Mouse (Mus musculus): ENCODE data around the gene Prr14l.
"Not testable (repeated sequence)": the region's sequence is repeated elsewhere in the genome, so short reads cannot be mapped to it uniquely, and the experiment has no call there.

The Prr14l gene

GRCm38 (mm10) chr5:32785313-32785915 is 68.6 kb downstream of the Prr14l start, which contains the start of gene Pisd:
TSS of gene Pisd (minus strand) at chr5:32785646.
- peak; percentile 94 for DNase-seq

- DNase-seq: no peak
These were observed 69.3 kb downstream of the Prr14l start for GRCm38 (mm10) chr5:32784726-32785125.

GRCm38 (mm10) chr5:32781596-32781995 is 72.5 kb downstream of the Prr14l start:
- DNase-seq: no peak

- DNase-seq: no peak
These were observed 75.9 kb downstream of the Prr14l start for GRCm38 (mm10) chr5:32778168-32778567.

GRCm38 (mm10) chr5:32772361-32772760 is 81.7 kb downstream of the Prr14l start:
- DNase-seq: no peak

- no peak for DNase-seq
These were observed 86.3 kb downstream of the Prr14l start for GRCm38 (mm10) chr5:32767636-32768373.

- no peak for DNase-seq
These were observed 87.1 kb downstream of the Prr14l start for GRCm38 (mm10) chr5:32767004-32767403.

- DNase-seq: no peak
These were observed 92.4 kb downstream of the Prr14l start for GRCm38 (mm10) chr5:32761566-32762140.

- DNase-seq: no peak
These were observed 93.3 kb downstream of the Prr14l start for GRCm38 (mm10) chr5:32760787-32761186.

- not testable (repeated sequence) for DNase-seq
These were observed 93.7 kb downstream of the Prr14l start for GRCm38 (mm10) chr5:32760352-32760751.

- no peak for DNase-seq
These were observed 94.4 kb downstream of the Prr14l start for GRCm38 (mm10) chr5:32759662-32760061.

- no peak for DNase-seq
These were observed 97.9 kb downstream of the Prr14l start for GRCm38 (mm10) chr5:32756141-32756540.

- DNase-seq: no peak
These were observed 102.3 kb downstream of the Prr14l start for GRCm38 (mm10) chr5:32751736-32752135.

- no peak for DNase-seq
These were observed 105.1 kb downstream of the Prr14l start for GRCm38 (mm10) chr5:32748936-32749335.

- DNase-seq: peak; percentile 46
These were observed 106.2 kb downstream of the Prr14l start for GRCm38 (mm10) chr5:32747650-32748375.

- peak; percentile 74 for DNase-seq
These were observed 108.1 kb downstream of the Prr14l start for GRCm38 (mm10) chr5:32745705-32746655.

GRCm38 (mm10) chr5:32742149-32742548 is 111.9 kb downstream of the Prr14l start:
- DNase-seq: no peak

GRCm38 (mm10) chr5:32741377-32741776 is 112.7 kb downstream of the Prr14l start:
- DNase-seq: not testable (repeated sequence)

- not testable (repeated sequence) for DNase-seq
These were observed 113.2 kb downstream of the Prr14l start for GRCm38 (mm10) chr5:32740850-32741249.

- DNase-seq: no peak
These were observed 113.9 kb downstream of the Prr14l start for GRCm38 (mm10) chr5:32740138-32740537.
